Mouse (Mus musculus) right cerebral cortex, postnatal 10 days (tissue): ENCODE results near the gene Nrip2.
A peak's percentile ranks its signal among the peaks of the same experiment; 100 is the strongest.

Experiments used
- DNase-seq, 2 experiments: peaks; one replicate each; pipeline ENCODE4 v3.0.0; 2021; ENCODE audit warnings: low spot score in 2 of 2

Nrip2 gene

DNA sequence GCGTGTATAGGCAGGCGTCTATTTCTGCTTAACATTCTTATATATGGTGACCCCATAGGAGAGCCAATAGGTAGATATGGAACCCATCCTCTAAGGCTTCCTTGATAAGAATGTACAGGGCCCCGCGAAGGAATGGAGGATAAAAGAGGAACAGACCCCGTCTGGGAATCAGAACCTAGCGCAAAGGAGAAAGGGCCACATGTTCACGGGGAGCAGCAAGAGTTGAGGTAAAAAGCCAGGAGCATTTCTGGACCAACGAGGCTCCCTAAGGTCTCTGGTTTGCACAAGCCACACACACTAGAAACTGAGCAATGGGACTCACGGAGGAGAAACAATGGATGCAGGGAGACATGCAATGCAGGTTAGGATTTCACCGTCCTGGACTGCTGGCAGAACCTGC, 38.2 kb downstream of the Nrip2 start:
- no peak for DNase-seq

DNA sequence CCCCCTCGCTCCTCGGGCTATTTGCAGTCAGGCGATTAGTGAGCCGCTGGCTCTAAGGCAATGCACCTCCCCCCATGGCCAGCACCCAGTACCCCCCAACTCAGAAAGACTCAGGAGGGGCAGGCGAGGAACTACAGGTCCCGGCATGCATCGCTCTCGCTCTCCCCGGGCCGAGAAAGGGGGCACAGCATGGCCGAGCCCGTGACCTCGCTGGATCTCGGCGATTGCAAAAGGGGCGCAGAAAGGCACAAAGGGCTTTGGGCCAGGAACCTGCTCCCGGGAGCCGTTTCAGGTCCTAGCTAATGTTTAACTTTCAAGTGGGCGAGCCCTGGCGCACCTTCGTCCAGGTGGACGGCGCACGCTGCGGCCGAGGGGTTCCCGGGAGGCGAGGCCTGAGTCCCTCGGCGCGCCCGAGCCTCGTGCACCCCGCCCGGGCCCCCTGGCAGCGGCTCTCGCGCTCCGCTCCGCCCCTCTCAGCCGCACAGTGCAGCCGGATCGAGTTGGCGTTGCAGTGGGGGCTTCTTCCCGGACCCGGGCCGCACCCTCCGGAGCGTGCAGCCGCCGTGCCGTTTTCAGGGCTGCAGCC, 38.7 kb downstream of the Nrip2 start:
- peak; percentile 72 to 77 for DNase-seq

DNA sequence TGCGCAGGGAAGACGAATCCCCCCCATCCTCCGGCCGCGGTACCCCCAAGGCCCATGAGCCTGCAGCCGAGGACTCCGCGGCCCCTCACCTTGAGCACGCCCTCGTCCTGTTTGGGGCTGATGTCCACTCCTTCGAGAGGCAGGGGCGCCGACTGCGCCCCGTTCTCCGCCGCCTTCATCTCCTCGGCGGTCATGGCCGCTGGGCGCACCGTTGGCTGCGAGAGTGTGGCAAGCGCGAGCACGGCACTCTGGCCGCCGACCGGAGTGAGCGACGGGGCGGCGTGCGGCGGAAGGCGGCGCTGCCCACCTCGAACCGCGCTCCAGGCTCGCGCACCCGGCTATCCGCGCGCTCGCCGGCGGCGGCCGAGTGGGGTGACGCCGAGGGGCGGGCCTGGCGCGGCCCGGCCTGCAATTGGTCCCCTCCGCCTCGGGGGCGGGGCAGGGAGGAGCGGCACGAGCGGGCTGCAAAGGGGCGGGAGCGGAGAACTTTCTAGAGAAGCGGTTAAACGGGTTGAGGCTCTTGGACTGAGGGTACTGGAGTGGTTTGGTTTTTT, 39.3 kb downstream of the Nrip2 start, which contains the start of gene Fkbp4:
TSS of gene Fkbp4 (minus strand) at position 361 of the 554 bp plus-strand sequence.
- peak; percentile 95 for DNase-seq

DNA sequence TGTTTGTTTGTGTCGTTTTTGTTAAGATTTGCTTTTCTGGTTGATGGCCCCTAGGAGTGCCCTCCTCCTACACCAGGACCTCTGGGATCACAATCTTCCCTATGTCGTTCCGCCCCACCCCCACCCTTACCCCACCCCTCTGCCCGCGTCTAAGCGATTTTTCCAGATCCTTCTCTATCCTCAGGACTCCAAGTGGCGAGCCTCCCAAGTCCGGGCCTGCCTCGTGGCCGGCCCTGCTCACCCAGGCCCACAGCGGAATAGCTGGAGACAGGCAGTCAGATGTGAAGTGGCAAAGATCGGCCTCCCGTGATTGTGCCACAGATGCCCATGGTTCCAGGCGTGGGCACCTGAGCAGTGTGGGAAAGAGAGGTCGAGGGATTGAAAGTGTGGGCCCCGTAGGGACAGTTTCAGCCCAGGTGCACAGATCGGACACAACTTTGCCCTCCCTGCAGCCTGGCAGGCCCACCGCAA, 39.8 kb downstream of the Nrip2 start:
- no peak for DNase-seq

DNA sequence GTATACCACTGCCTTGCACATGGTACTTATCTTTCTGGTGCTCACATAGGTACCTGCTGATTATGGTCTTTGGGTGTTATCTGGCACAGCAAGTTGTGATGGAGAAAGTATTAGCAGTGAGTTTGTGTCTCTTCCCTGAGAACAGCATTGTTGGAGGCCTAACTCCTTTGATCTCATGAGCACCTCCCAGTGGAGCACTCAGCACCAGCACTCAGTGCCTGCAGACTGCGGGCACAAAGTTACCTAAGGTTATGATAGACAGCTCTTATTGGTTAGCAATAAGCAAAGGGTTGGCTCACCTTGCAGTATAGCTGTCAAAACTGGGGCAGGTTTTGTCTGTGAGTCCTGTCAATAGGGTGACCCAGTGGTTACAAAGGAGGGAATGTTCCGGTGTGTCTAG, 41.1 kb downstream of the Nrip2 start:
- DNase-seq = no peak

DNA sequence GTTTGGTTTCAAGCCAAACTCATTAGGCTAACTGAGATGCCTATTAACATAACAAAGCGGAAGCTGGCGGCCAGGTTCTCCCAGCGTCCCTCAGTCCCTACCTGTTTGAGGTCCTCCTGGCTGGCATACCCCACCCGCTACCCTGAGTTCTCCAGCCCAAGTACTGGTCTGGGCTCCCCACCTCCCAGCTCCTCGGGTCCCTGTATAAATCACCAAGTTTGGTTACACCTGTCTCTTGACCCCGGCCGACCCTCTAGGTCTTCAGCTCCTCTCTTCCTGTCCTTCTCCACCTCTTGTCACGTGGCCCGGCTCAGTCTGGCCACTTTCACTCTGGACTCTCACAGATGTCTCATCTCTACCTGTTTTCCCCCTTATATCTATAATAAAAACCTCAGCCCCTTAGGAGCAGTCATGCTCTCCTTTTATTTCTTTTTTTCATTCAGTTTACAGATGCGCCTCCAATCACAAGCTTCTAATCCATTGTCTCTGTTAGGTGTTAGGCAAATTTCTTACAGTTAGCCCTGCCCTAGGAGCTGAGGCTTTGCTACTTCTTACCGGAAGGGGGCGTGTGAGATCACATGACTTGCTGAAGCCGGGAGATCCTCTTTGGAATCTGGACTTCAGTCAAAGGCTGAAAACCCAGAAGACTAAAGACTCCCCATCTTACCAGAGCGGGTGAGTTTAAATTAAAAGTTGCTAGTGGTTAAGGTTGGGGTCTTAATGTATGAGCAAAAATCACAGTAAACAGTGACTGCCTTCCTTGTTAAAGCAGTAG, 46.9 kb downstream of the Nrip2 start:
- peak in 1 of 2 experiments; percentile 67 for DNase-seq

DNA sequence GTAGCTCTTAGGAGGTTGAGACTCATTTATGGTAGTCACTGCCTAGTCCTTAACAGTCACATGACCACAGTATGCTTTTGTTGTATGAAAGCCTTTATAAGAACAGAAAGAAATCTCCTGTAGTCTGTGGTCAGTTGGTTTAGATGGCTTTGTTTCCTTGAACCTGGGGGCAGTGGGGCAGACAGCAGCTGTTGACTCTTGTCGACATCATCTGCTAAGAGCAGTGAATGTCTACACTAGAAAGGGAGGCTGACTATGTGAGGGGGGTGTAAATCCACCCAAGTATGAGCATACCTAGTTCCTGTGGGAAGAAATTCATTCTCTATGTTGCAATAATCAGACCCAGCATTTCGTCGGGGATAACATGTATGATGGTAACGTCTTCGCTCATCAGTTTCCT, 48.0 kb downstream of the Nrip2 start:
- no peak for DNase-seq

DNA sequence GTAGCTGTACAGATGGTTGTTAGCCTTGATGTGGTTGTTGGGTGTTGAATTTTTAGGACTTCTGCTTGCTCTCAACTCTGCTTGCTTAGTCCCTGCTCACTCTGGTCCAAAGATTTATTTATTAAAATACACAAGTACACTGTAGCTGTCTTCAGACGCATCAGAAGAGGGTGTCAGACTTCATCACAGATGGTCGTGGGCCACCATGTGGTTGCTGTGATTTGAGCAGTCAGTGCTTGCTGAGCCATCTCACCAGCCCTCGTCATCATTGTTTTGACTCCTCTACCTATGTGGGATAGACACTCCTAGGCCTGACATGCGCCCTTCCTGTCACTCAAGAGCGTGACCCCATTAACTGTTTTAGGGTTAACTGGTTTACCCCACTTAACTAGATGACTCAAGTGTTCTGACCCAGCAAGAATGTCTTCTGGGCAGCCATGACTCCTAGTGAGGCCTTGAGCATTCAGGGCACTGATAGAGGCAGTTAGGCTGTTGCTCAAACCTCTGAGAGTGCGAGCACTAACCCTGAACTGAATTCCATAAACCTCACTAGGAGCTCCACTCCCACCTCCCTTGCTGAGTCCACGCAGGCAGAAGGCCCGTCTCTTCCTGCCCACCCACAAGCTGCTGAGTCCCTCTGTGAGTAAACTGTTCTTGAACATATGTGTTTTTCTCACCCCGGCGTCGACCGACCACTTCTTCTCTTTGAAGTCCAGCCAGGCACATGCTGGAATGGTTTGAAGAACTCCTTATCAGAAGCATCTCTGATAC, 56.9 kb downstream of the Nrip2 start:
- peak; percentile 43 to 53 for DNase-seq

DNA sequence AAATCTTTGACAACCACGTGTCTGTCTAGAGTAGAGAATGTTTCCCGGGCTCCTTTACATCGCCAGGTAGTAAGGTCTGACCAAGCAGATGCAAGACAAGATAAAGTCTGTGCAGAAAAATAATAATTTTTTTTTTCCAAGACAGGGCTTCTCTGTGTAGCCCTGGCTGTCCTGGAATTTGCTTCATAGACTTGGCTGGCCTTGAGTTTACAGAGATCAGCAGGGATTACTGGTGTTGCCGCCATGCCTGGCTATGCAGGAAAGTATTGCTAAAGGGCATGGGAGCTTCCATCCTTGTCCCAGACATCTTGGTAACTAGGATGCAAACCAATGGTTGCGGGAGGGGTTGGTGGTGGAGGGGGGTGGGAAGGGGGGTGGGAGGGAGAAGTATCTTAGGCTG, 58.1 kb downstream of the Nrip2 start:
- DNase-seq = no peak

DNA sequence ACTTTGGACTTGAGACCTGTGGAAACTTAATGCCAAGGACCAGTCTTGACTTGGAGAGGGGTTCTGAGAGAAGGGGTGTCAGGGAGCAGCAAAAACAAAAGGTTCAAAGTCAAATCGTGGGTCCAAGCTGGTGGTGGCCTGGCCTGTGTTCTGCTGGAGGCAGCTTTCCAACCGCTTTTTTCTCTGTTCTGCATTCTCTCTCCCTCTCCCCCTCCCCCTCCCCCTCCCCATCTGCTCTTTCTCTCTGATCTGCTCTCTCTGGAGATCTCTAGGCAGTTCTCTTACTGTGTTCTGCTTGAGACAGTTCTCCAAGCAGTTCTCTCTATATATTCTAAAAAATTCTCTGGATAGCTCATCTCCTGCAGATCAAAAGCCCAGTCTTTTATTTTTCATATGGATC, 61.2 kb downstream of the Nrip2 start:
- no peak for DNase-seq

DNA sequence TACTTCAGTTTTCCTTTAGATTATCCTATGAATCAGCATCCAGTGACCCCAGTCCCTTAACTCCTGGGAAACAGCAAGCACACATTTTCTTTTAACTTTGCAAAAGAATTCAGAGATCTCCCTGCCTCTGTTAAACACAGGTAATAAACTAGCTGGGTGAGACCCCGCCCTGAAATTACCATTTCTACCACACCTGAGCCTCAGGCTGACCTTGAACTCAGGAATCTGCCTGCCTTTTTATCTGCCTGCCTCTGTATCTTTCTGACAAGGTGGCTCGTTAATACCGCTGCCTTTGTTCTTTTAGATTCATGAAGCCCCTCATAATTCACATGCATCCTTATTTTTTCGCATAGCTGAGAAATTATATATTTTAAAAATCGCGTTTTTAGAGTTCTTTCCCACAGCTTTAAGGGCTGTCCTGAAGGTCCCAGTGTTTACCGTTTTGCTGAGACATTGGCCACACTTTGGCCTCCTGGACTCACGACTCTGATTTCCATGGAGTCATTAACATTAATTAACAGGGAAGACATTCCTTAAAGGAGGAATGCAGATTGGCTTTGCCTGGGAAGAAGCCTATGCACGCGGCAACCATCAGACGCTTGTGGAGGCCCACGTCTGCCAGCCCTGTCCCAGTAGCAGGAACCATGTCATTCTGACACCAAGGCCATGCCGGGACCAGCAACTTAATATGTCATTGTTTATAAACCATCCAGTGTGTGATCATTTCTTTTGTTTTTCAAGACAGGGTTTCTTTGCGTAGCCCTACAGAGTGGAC, 61.8 kb downstream of the Nrip2 start:
- DNase-seq = no peak

DNA sequence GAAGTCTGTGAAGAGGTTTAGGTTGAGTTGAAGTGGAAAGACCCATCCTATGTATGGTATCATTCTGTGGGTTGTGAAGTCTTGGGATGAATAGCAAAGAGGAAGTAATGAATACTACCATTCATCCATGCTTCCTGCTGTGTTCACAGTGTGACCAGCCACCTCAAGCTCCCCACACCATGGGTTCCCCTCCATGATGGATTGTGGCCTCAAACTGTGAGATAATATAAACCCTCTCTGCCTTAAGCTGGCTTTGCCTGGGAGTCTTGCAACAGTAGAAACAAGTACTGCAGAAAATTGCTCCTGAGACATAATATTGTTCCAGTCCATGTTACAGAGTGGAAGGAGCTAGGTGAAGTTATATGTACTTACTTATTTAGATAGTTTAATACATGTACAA, 62.5 kb downstream of the Nrip2 start:
- no peak for DNase-seq

DNA sequence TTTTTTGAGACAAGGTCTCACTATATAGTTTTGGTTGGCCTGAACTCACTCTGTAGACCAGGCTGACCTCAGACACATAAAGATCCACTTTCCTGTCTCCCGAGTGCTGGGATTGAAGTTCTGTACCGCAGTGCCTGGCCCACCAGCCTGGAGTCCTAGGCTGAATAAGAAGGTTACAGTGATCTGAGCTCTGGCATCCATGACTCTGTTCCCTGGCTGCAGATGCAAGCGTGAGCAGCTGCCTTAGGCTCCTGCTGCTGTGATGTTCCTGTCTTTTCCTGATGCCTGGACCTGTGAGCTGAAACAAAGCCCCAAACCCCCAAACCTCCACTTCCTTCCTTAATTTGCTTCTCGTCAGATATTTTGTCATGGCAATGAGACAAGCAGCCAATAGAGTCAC, 65.9 kb downstream of the Nrip2 start:
- DNase-seq = no peak
